Mouse (Mus musculus) adipocyte (in vitro differentiated cells): ENCODE measurements around the gene Abhd8.
A peak's percentile ranks its signal among the peaks of the same experiment; 100 is the strongest.

ENCODE experiments used
- DNase-seq: peaks from one replicate; pipeline ENCODE4 v3.0.0-alpha.2; 2016; ENCODE audit warnings: low spot score

Gene Abhd8

GRCm38 (mm10) chr8:71477196-71477845, 13.9 kb upstream of the Abhd8 start:
- DNase-seq = no peak

DNA sequence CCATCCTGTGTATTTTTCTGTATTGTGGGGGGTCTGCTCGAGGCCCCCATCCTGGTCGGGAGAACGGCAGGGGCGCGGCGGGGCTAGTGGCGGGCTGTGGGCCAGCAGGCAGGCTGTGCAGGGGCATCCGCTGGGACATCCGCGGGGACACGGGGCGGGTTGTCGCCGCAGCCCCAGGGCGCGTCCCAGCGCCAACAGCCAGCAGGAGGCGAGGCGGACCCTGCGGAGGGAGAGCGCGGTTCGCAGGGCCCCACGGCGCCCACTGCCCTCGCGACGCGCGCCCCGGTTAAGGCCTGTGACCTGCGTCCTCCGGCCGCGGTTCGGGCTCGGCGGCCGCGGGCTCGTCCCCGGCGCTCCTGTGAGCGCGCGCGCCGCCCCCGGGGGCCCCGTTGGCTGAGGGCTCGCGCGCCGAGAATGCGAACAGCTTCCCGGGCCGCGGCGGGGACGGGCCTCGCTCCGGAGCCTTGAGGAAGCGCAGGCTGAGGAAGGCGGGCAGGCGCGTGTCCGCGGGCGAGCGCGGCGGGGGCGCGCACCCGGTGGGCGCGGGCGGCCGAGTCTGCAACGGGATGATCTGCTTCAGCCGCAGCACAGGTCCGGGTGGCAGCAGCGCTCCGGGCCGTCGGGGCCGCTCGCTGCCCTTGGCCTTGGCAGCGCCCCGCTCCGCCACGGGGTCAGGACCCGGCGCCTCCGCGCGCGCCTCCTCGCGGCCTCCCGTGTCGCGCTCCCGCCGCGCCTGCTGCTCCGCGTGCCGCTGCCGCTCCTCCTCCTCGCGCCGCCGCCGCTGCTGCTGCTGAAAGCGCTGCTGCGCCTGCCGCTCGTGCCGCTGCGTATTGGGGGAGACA, 12.9 kb upstream of the Abhd8 start:
- DNase-seq = peak; percentile 62

DNA sequence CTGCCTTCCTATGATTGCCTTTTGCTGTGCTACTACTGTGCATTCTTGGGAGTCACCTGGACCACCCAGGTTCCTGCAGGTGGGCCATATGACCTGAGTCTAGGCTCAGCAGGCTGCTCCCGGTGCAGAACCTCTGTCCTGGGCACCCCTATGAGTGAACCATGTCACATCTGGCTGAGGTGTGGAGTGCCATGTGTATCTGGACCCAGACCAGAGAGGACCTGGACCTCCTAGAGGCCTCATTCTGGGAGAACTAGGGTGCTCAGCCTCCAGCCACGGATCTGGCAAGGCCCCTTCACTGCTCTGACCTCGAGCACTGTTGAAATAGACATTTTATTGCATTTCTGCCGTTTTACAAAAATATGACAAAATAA, 12.2 kb upstream of the Abhd8 start:
- DNase-seq = no peak

GRCm38 (mm10) chr8:71474785-71475701, 11.6 kb upstream of the Abhd8 start:
- DNase-seq = peak; percentile 63

DNA sequence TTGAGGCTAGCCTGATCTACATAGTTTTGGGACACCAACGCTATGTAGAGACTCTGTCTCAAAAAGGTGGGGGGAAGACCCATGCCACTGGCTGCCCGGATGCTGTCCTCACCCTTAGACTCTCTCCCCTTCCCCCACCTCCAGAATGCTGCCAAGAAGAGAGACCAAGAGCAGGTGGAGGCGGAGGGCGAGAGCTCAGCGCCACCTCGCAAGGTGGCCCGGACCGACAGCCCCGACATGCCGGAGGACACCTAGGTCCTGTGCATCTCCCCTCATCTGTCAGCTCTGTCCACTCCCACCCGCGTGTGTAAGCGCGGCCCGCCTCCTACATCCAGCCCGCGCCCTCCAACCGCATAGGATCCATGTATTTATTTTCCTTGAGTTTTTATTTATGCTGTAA, 10.9 kb upstream of the Abhd8 start:
- no peak for DNase-seq

DNA sequence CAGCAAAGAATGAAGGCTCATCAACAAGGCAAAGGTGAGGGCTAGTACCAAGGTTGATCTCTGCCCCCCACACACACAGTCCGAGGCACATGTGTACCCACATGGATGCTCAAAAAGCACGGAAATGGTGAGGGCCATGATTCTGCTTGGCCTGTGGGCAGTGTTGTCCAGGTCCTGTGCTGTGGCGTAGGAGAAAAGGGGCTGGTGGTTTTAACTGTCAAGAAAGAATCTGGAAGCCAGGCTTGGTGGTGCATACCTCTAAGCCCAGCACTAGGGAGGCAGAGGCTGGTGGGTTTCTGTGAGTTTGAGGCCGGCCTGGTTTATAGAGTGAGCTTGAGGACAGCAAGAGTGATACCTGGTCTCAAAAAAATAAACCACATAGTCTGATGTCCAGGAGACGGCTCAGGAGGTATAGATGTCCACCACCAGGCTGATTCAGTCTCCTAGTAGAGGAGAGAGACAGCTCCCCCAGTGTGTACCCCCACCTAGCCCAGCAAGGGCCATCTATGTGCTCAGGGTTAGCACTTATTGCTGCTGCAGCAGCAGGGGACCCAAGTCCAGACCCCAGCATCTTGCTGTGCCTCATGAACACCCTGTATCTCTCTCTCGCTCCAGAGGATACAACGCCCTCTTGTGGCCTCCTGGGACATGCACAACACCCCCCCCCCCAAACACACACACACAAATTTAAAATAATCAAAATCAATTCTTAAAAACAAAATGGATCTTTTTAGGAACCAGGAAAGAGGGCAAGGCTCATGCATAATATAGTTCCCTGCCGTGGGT, 9.3 kb upstream of the Abhd8 start:
- DNase-seq = no peak

GRCm38 (mm10) chr8:71471861-71472260, 8.4 kb upstream of the Abhd8 start:
- DNase-seq = no peak

DNA sequence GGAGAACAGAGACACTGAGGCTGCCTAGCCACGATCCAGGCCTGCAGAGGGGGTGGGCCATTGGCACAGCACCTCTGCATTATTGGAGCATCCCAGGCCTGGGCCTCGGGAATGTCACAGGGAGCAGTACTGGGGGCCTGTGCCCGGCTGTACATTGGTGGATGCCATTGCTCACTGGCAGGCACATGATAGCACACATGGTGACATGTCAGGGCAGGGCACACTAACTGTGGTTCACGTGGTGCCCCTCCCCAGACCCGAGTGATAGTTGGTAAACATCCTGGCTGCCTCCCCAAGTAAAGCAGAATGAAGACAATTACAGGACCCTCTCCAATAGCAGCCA, 7.4 kb upstream of the Abhd8 start:
- no peak for DNase-seq

DNA sequence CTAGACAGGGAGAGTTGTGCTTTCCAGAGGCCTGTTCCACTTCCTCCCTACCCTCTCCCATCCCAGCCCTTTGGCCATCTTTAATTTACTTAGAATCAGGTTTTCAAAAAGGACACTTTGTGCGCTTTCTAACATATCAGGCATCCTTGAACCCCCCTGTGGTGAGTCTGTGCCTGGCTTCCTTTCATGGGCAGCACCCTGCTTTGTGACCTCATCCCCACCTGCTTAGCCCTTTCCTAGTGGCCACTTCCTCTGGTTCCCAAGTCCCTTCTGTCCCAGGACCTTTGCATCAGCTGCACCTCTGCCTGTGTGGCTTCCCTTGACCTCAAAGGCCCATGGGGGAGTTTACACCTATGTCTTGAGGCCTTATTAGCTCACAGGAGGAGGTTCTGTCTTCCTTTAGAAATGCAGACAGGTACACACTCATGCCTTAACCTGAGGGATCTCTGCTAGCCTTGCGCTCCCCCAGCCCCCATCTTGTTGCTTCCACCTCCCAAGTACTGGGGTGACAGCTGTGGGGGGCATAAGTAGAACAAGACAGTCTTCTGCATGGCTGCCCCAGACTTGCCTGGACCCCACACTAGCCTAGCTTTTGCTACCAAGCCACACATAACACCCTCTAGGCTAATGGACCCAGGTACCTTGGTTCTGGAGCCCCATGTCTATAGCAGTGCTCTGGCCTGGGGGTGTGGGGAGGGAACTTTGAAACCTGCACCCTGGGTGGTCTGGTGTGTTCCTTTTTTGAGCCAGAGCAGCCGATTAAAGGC, 6.9 kb upstream of the Abhd8 start:
- DNase-seq = no peak

- DNase-seq = peak; percentile 45
Measured at GRCm38 (mm10) chr8:71469411-71469810, 6.0 kb upstream of the Abhd8 start.

DNA sequence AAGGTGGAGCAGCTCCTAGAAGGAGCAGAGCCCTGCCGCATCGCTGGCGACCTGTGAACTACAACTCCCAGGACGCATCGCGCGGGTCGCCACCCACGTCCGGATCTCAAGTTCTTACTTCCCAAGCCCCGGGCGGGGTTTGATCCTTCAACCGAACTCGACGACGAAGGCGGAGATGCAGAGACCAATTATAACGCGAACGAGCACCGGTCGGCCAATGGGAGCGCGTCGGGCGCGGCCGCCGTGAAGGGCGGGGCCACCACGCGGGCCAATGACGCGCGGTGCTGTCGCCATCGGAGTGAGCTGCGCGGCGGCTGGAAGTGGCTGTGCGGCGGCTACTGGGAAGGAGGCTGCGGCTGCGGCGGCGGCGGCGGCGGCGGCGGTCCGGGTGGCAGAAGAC, 5.5 kb upstream of the Abhd8 start, which contains the start of gene Dda1:
Dda1 (plus strand) TSS at position 284 of the 400 bp plus-strand sequence.
- DNase-seq = peak; percentile 98

DNA sequence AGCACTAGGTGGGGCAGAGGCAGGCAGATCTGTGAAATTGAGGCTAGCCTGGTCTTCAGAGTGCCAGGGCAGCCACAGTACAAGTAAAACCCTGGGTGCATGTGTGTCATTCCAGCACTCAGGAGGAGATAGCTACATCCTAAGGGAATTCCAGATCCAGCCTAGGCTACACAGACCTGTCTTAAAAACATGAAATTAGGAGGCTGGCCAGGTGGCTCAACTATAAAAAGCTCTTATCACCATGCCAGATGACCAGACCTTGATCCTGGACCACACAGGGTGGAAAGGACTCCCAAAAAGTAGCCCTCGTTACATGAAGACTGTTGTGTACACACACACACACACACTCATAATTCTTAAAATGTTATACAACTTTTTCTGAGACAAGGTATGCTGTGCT, 4.5 kb upstream of the Abhd8 start:
- no peak for DNase-seq

DNA sequence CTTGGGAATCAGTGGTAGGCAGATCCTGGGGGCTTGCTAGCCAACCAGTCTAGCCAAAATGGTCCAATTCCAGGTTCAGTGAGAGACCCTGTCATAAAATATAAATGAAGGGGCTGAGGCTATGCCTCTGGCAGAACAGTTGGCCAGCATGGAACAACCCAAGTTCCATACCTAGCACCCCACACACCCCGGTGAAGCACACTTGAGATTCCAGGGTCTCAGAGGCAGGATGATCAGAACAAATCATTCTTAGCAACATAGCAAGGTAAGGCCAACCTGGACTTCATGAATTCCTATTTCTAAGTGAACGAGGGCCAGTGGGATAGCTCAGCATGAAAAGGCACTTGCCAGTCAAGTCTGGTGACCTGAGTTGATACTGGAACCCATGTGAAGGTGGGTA, 3.7 kb upstream of the Abhd8 start:
- no peak for DNase-seq

GRCm38 (mm10) chr8:71466198-71466597, 2.7 kb upstream of the Abhd8 start:
- no peak for DNase-seq

DNA sequence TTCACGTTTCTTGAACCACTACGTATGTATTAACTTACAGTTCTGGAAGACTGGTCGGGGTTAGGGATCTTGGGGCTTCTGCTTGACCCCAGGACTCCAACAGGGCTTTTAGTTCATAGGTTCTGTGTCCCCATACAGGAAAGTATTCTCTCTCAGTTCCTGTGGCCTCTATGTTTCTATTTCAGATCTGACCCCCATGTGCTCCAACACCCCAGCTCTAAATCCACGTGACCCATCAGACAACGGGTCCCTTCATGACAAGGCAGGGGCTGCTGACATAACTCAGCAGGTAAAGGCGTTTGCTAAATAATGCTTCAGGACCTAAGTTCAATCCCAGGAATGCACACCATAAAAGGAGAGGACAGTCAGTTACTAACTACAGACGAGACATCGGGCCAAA, 2.3 kb upstream of the Abhd8 start:
- DNase-seq = no peak

- DNase-seq = peak; percentile 99
Measured at GRCm38 (mm10) chr8:71464513-71465500, 1.4 kb upstream of the Abhd8 start, which contains the start of gene Mrpl34. Gene Mrpl34, plus strand, starts transcription at chr8:71464959.

DNA sequence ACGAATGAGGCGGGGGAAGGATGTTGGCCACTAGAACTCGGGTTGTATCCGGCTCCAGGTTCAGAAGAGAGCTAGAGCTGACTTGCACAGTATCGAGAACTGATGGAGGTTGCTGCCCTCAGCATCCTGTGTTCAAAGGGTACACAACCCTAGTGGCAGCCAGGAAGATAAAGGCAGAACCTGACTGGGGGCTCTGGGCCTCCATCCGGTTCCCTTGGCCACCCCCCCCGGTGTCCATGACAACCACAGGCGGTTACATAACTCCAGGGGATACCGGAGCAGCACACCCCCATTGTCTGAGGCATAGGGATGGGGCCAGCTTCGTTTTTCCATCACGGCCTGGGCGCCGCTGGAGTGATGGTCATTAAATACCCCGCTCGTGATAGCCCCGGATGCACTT, 669 bp downstream of the Abhd8 start:
- no peak for DNase-seq

- DNase-seq = no peak
Measured at GRCm38 (mm10) chr8:71462191-71462590, 1.3 kb downstream of the Abhd8 start.

DNA sequence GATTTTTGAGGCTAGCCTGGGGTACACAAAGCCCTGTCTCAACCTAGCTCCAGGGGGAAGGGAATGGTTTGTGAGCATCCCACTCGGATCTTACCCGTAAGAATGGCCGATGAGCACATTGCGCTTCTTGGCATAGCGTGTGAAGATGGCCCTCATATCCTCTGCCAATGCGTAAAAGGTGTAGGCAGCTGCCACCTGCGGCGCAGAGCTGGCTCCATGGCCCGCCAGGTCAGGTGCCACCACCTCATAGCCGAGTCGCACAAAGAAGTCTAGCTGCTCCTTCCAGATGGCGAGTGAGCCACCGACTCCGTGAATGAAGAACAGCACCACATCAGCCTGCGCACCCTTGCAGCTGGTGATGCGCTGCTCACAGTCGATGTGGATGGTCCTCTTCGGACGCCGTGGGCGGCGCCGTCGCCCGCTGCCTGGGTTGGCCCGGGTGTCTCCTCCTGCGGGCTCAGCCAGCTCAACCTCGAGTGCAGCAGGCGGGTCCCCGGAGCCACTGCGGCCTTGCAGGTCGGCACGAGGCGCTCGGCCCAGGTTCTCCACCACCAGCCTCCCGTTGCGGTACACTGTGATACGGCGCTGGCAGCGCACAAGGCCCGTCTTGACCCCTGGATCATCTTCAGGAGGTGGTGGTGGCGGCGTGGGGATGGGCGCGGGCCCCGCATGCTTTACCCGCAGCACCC, 2.2 kb downstream of the Abhd8 start:
- DNase-seq = no peak
